Mouse (Mus musculus): ENCODE measurements around the gene Zfp683. TPM values are rescaled to one million over a fixed set of nuclear protein-coding genes. Genes with fewer than 3 reads are reported as not detected.
A peak's percentile ranks its signal among the peaks of the same experiment; 100 is the strongest.

The Zfp683 gene
- polyA plus RNA-seq, 1 experiment from 2014 or later: not detected

DNA sequence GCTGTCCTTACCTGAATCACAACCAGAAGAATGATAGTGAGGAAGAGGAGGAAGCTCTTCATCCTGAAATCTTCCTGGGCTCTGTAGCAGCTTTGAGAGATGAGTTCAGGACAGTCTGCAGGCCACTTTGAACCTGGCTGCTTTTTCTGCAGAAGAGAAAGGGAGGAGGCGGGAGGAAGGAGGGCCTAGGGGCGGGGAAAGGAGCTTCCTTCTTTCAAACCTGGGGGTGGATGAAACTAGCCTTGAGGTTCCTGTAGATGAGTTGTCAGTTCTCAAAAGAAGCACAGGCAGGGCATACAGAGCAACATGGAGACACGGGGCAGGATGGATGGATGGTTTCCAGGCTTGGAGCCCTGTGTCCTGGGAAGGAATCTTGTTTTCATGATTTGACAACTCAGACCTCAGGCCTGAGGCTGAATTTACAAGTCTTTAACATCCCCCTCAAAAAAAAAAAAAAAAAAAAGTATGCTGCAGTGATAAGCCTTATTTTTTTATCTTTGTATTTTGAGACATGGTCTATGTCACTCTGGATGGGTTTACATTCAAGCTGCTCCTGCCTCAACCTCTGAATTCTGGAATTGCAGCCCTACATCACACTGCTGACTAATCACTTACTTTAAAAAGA is 41.4 kb downstream of the Zfp683 start, which contains the start of gene Cd52:
TSS of gene Cd52 (minus strand) at position 160 of the 625 bp plus-strand sequence.
- Histone ChIP-seq H3K9me3 (ENCODE audit: control insufficient read depth, low read length) (no peaks in the 10 kb centered on the region), H3K27ac (replicated peaks in 1 of 2; ENCODE audit: control insufficient read depth in 1 of 2, insufficient read depth in 1 of 2, low read depth in 2 of 2, low read length in 2 of 2) (no peak within 1 kb of the TSS), H3K4me3 (ENCODE audit: control insufficient read depth in 1 of 2, insufficient read depth in 1 of 2, low read depth in 1 of 2, low read length in 2 of 2) (no peak within 1 kb of the TSS), H3K9ac (ENCODE audit: low read length) (no peak within 1 kb of the TSS), H3K4me1 (ENCODE audit: control insufficient read depth in 2 of 2, insufficient read depth in 2 of 2, low read length in 2 of 2) (peaks cover 0 to 3% of the 10 kb centered on the region in 2 experiments; a peak in 1 of 4 replicates), H3K4me2 (ENCODE audit: low read length) (no peak within 1 kb of the TSS), H3K27me3 (ENCODE audit: control insufficient read depth, insufficient read depth, low read length) (no peaks in the 10 kb centered on the region), H3K36me3 (ENCODE audit: control insufficient read depth, insufficient read depth, low read length) (no peaks in the 10 kb centered on the region)
- WGBS: 65% methylated on average over 3 of the region's 3 CpGs
- no peak for ATAC-seq (ENCODE audit: insufficient number of reproducible peaks, insufficient read depth, low FRiP score, low read depth)

DNA sequence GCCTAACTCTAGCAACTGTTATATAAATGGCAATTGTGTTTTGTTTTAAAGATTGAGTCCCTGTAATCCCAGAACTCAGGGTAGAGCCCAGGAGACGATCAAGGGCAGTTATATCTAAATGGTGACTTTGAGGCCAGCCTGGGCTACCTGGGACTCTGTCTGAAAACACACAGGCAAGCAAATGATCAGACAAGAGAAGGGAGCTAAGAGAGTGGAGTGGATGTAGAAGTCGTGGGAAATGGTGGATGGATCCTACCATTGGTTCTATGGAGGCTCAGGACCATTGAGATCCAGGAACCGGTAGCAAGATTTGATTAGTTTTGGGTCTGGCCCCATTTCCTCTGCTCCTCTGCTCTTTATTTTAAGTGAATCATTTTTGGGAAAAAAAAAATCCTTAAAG is 42.5 kb downstream of the Zfp683 start:
- Histone ChIP-seq H3K36me3 (ENCODE audit: control insufficient read depth, insufficient read depth, low read length) (no peaks in the 10 kb centered on the region), H3K4me3 (ENCODE audit: control insufficient read depth in 1 of 2, insufficient read depth in 1 of 2, low read depth in 1 of 2, low read length in 2 of 2) (no peak overlapping the region), H3K27me3 (ENCODE audit: control insufficient read depth, insufficient read depth, low read length) (no peaks in the 10 kb centered on the region), H3K27ac (replicated peaks in 1 of 2; ENCODE audit: control insufficient read depth in 1 of 2, insufficient read depth in 1 of 2, low read depth in 2 of 2, low read length in 2 of 2) (no peak overlapping the region), H3K4me1 (ENCODE audit: control insufficient read depth in 2 of 2, insufficient read depth in 2 of 2, low read length in 2 of 2) (peaks cover 0 to 3% of the 10 kb centered on the region in 2 experiments; a peak in 1 of 4 replicates), H3K9ac (ENCODE audit: low read length) (no peak overlapping the region), H3K9me3 (ENCODE audit: control insufficient read depth, low read length) (no peaks in the 10 kb centered on the region), H3K4me2 (ENCODE audit: low read length) (no peak overlapping the region)
- no peak for ATAC-seq (ENCODE audit: insufficient number of reproducible peaks, insufficient read depth, low FRiP score, low read depth)
- 82% methylated on average over 3 of the region's 3 CpGs for WGBS

- Histone ChIP-seq H3K36me3 (ENCODE audit: control insufficient read depth, insufficient read depth, low read length) (no peaks in the 10 kb centered on the region), H3K9me3 (ENCODE audit: control insufficient read depth, low read length) (no peaks in the 10 kb centered on the region), H3K4me1 (ENCODE audit: control insufficient read depth in 2 of 2, insufficient read depth in 2 of 2, low read length in 2 of 2) (peaks cover 0 to 3% of the 10 kb centered on the region in 2 experiments; a peak in 1 of 4 replicates), H3K9ac (ENCODE audit: low read length) (no peak overlapping the region), H3K27me3 (ENCODE audit: control insufficient read depth, insufficient read depth, low read length) (no peaks in the 10 kb centered on the region), H3K4me3 (ENCODE audit: control insufficient read depth in 1 of 2, insufficient read depth in 1 of 2, low read depth in 1 of 2, low read length in 2 of 2) (no peak overlapping the region), H3K27ac (replicated peaks in 1 of 2; ENCODE audit: control insufficient read depth in 1 of 2, insufficient read depth in 1 of 2, low read depth in 2 of 2, low read length in 2 of 2) (no peak overlapping the region), H3K4me2 (ENCODE audit: low read length) (no peak overlapping the region)
- 61% methylated on average over 5 of the region's 5 CpGs for WGBS
- ATAC-seq (ENCODE audit: insufficient number of reproducible peaks, insufficient read depth, low FRiP score, low read depth): no peak
Measured at GRCm38 (mm10) chr4:134097015-134097608, 43.5 kb downstream of the Zfp683 start.

- ATAC-seq (ENCODE audit: insufficient number of reproducible peaks, insufficient read depth, low FRiP score, low read depth): no peak
- 40% methylated on average over 8 of the region's 8 CpGs for WGBS
- Histone ChIP-seq H3K4me3 (ENCODE audit: control insufficient read depth in 1 of 2, insufficient read depth in 1 of 2, low read depth in 1 of 2, low read length in 2 of 2) (no peak overlapping the region), H3K9ac (ENCODE audit: low read length) (no peak overlapping the region), H3K4me2 (ENCODE audit: low read length) (no peak overlapping the region), H3K9me3 (ENCODE audit: control insufficient read depth, low read length) (no peaks in the 10 kb centered on the region), H3K36me3 (ENCODE audit: control insufficient read depth, insufficient read depth, low read length) (no peaks in the 10 kb centered on the region), H3K27ac (replicated peaks in 1 of 2; ENCODE audit: control insufficient read depth in 1 of 2, insufficient read depth in 1 of 2, low read depth in 2 of 2, low read length in 2 of 2) (peak overlapping the region in 1 of 2 experiments; percentile 12; a peak in 1 of 4 replicates), H3K4me1 (ENCODE audit: control insufficient read depth in 2 of 2, insufficient read depth in 2 of 2, low read length in 2 of 2) (peaks cover 0 to 3% of the 10 kb centered on the region in 2 experiments; a peak in 2 of 4 replicates), H3K27me3 (ENCODE audit: control insufficient read depth, insufficient read depth, low read length) (no peaks in the 10 kb centered on the region)
Measured at GRCm38 (mm10) chr4:134098628-134099027, 45.0 kb downstream of the Zfp683 start.

GRCm38 (mm10) chr4:134100245-134100644 is 46.6 kb downstream of the Zfp683 start:
- WGBS: 76% methylated on average over 4 of the region's 4 CpGs
- H3K27ac ChIP-seq (replicated peaks in 1 of 2; ENCODE audit: control insufficient read depth in 1 of 2, insufficient read depth in 1 of 2, low read depth in 2 of 2, low read length in 2 of 2): no peak overlapping the region

GRCm38 (mm10) chr4:134101979-134102741 is 48.5 kb downstream of the Zfp683 start, which contains the start of gene Ubxn11:
Ubxn11 (plus strand) TSS chr4:134102570.
- H3K27me3 ChIP-seq (ENCODE audit: control insufficient read depth, insufficient read depth, low read length): no peaks in the 10 kb centered on the region
- H3K4me1 ChIP-seq (ENCODE audit: control insufficient read depth in 2 of 2, insufficient read depth in 2 of 2, low read length in 2 of 2): peaks cover 0 to 3% of the 10 kb centered on the region in 2 experiments; a peak in 2 of 4 replicates
- WGBS: 17% methylated on average over 34 of the region's 34 CpGs
- H3K4me3 ChIP-seq (ENCODE audit: control insufficient read depth in 1 of 2, insufficient read depth in 1 of 2, low read depth in 1 of 2, low read length in 2 of 2): peak within 1 kb of the TSS; percentile 59 to 64
- no peaks in the 10 kb centered on the region for H3K36me3 ChIP-seq (ENCODE audit: control insufficient read depth, insufficient read depth, low read length)
- peak within 1 kb of the TSS; percentile 59 for H3K4me2 ChIP-seq (ENCODE audit: low read length)
- H3K27ac ChIP-seq (replicated peaks in 1 of 2; ENCODE audit: control insufficient read depth in 1 of 2, insufficient read depth in 1 of 2, low read depth in 2 of 2, low read length in 2 of 2): no peak within 1 kb of the TSS
- peak within 1 kb of the TSS; percentile 42 for H3K9ac ChIP-seq (ENCODE audit: low read length)
- ATAC-seq (ENCODE audit: insufficient number of reproducible peaks, insufficient read depth, low FRiP score, low read depth): peak; percentile 92
- no peaks in the 10 kb centered on the region for H3K9me3 ChIP-seq (ENCODE audit: control insufficient read depth, low read length)

More at GRCm38 (mm10) chr4:134100245-134100644, 46.6 kb downstream of the Zfp683 start:
- Histone ChIP-seq H3K4me2 (ENCODE audit: low read length) (no peak overlapping the region), H3K36me3 (ENCODE audit: control insufficient read depth, insufficient read depth, low read length) (no peaks in the 10 kb centered on the region), H3K9me3 (ENCODE audit: control insufficient read depth, low read length) (no peaks in the 10 kb centered on the region), H3K4me1 (ENCODE audit: control insufficient read depth in 2 of 2, insufficient read depth in 2 of 2, low read length in 2 of 2) (peaks cover 0 to 3% of the 10 kb centered on the region in 2 experiments; a peak in 2 of 4 replicates), H3K27me3 (ENCODE audit: control insufficient read depth, insufficient read depth, low read length) (no peaks in the 10 kb centered on the region), H3K9ac (ENCODE audit: low read length) (no peak overlapping the region), H3K4me3 (ENCODE audit: control insufficient read depth in 1 of 2, insufficient read depth in 1 of 2, low read depth in 1 of 2, low read length in 2 of 2) (no peak overlapping the region)
- ATAC-seq (ENCODE audit: insufficient number of reproducible peaks, insufficient read depth, low FRiP score, low read depth): no peak

DNA sequence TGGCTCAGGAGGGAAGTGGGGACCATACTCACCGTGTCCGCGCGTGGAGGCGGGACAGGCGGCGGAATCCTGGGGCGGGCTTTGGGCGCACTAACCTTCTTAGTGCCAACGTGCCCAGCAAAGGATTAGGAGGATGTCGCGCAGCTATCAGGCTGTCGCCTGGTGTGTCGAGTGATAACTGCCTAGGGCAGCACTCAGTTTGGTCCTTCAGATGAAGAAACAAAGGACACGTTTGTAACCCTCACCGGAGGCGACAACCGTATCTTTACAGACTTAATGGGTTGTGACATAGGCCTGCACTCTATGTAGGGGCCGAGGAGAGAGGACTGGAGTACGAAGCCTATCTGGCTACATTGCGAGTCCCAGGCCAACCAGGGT is 49.1 kb downstream of the Zfp683 start:
- Histone ChIP-seq H3K27me3 (ENCODE audit: control insufficient read depth, insufficient read depth, low read length) (no peaks in the 10 kb centered on the region), H3K4me1 (ENCODE audit: control insufficient read depth in 2 of 2, insufficient read depth in 2 of 2, low read length in 2 of 2) (peaks cover 0 to 3% of the 10 kb centered on the region in 2 experiments; a peak in 2 of 4 replicates), H3K4me3 (ENCODE audit: control insufficient read depth in 1 of 2, insufficient read depth in 1 of 2, low read depth in 1 of 2, low read length in 2 of 2) (peak overlapping the region; percentile 59 to 64), H3K9ac (ENCODE audit: low read length) (peak overlapping the region; percentile 42), H3K27ac (replicated peaks in 1 of 2; ENCODE audit: control insufficient read depth in 1 of 2, insufficient read depth in 1 of 2, low read depth in 2 of 2, low read length in 2 of 2) (no peak overlapping the region), H3K4me2 (ENCODE audit: low read length) (peak overlapping the region; percentile 59), H3K9me3 (ENCODE audit: control insufficient read depth, low read length) (no peaks in the 10 kb centered on the region), H3K36me3 (ENCODE audit: control insufficient read depth, insufficient read depth, low read length) (no peaks in the 10 kb centered on the region)
- peak; percentile 43; the same call in 1 of the 2 replicates for ATAC-seq (ENCODE audit: insufficient number of reproducible peaks, insufficient read depth, low FRiP score, low read depth)
- 3% methylated on average over 21 of the region's 21 CpGs for WGBS

All from heart, embryonic 14.5 days (tissue).